Mouse (Mus musculus) embryonic facial prominence, embryonic 11.5 days (tissue): ENCODE data around the gene Fam13a. TPM values are rescaled to one million over a fixed set of nuclear protein-coding genes. Genes with fewer than 3 reads are reported as not detected.

Experiments
- ATAC-seq: fragments of 200-750 bp; cut with Nextera tagmentation; replicated peaks from 2 replicates; pipeline ENCODE4 v1.8.0; 2017; ENCODE audit warnings: low read depth; ENCODE audit not compliant: insufficient number of reproducible peaks, low FRiP score, low TSS enrichment
- DNase-seq: peaks from one replicate; pipeline ENCODE4 v3.0.0-alpha.2; 2015; ENCODE audit warnings: low spot score
- H3K27ac ChIP-seq: fragments of 300-500 bp; sonication (generic); replicated peaks from 2 replicates; pipeline ENCODE4 v1.5.1; 2014; ENCODE audit warnings: mild to moderate bottlenecking, low read depth, low read length, control low read depth
- H3K27me3 ChIP-seq: fragments of 300-500 bp; sonication (generic); 2 replicates; pipeline ENCODE4 v1.6.1; 2014; ENCODE audit warnings: mild to moderate bottlenecking, low read length, moderate library complexity, mixed read lengths; ENCODE audit not compliant: control insufficient read depth, insufficient read depth
- H3K36me3 ChIP-seq: fragments of 300-500 bp; sonication (generic); replicated peaks from 2 replicates; pipeline ENCODE4 v1.6.1; 2014; ENCODE audit warnings: low read depth, mild to moderate bottlenecking, low read length, moderate library complexity, mixed read lengths; ENCODE audit not compliant: control insufficient read depth, insufficient read depth
- H3K4me1 ChIP-seq: fragments of 300-500 bp; sonication (generic); 2 replicates; pipeline ENCODE4 v1.6.1; 2014; ENCODE audit warnings: low read length, mixed read lengths; ENCODE audit not compliant: control insufficient read depth, insufficient read depth
- H3K4me2 ChIP-seq: fragments of 300-500 bp; sonication (generic); 2 replicates; pipeline ENCODE4 v1.6.1; 2014; ENCODE audit warnings: low read depth, mild to moderate bottlenecking, control low read depth, low read length, moderate library complexity
- H3K4me3 ChIP-seq: fragments of 300-500 bp; sonication (generic); 2 replicates; pipeline ENCODE4 v1.5.1; 2014; ENCODE audit warnings: low read depth, low read length, control low read depth
- H3K9ac ChIP-seq: fragments of 300-500 bp; sonication (generic); replicated peaks from 2 replicates; pipeline ENCODE4 v1.6.1; 2014; ENCODE audit warnings: mild to moderate bottlenecking, control low read depth, low read length
- H3K9me3 ChIP-seq: fragments of 300-500 bp; sonication (generic); replicated peaks from 2 replicates; pipeline ENCODE4 v1.6.1; 2016; ENCODE audit warnings: mild to moderate bottlenecking, low read length, inconsistent platforms, mixed read lengths; ENCODE audit not compliant: control insufficient read depth
- WGBS: fragments of 180-500 bp; shearing (Covaris S2); extraction: QIAGEN DNeasy Blood & Tissue Kit; methylation state at CpG from one replicate; pipeline ENCODE4 v1.1.7; 2014; 5-methylcytosine and 5-hydroxymethylcytosine counted together
- polyA plus RNA-seq: library from polyadenylated mRNA; unstranded; fragments of >200 nt; fragmentation: Nextera tagmentation; extraction: Ambion mirVana; gene quantifications from 2 replicates; pipeline ENCODE4 v1.2.1, GENCODE M21; 2014

The Fam13a gene
- polyA plus RNA-seq, 1 experiment from 2014 or later, result 4.0 TPM

DNA sequence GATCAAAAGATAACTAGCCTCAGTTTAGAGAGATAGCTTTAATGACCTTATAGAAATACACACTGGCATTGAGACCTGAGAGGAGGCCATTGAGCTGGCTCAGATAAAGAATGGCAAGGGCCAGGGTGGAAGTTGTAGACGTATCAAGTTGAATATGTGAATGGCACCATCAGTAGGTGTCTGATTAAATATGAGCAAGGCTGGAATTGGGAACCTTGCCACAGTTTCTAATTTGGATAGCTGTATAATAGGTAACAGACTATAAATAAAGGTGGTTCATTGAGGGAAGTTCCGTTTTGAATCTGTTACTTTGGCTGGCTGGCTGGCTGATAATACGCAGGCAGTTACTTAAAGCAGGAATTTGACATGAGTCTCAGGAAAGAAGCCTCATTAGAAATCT lies 127.7 kb downstream of the Fam13a start:
- WGBS, result 92% methylated on average over 3 of the region's 3 CpGs
- no peak for ATAC-seq
- no peaks in the 10 kb centered on the region for H3K9me3 ChIP-seq

DNA sequence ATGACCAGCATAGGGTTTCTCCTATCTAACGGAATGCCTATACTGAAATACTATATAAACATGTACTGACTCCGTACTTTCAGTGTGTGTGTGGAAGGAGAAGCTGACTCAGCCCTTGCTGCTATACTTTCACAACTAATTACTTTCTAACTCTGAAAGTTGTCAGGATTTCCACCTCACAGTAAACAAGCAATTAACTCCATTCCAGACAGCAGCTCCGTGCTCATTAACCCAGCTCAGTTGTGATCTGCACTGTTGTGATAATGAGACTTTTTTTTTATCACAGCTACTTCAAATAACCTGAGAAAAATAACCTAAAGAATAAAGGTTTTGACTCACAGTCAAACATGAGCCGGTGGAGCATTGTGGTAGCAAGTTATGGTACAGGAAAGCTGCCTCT lies 129.4 kb downstream of the Fam13a start:
- Histone ChIP-seq H3K36me3 (no peaks in the 10 kb centered on the region), H3K27ac (no peak overlapping the region), H3K9me3 (no peaks in the 10 kb centered on the region), H3K4me1 (no peaks in the 10 kb centered on the region), H3K4me2 (no peak overlapping the region), H3K27me3 (no peaks in the 10 kb centered on the region), H3K9ac (no peak overlapping the region), H3K4me3 (no peak overlapping the region)
- ATAC-seq (no peak), DNase-seq (no peak)
- 84% methylated on average over 4 of the region's 4 CpGs for WGBS

More for the DNA sequence above, 127.7 kb downstream of the Fam13a start:
- Histone ChIP-seq H3K27ac (no peak overlapping the region), H3K36me3 (no peaks in the 10 kb centered on the region), H3K9ac (no peak overlapping the region), H3K4me3 (no peak overlapping the region), H3K4me1 (no peaks in the 10 kb centered on the region), H3K27me3 (no peaks in the 10 kb centered on the region), H3K4me2 (no peak overlapping the region)
- no peak for DNase-seq

DNA sequence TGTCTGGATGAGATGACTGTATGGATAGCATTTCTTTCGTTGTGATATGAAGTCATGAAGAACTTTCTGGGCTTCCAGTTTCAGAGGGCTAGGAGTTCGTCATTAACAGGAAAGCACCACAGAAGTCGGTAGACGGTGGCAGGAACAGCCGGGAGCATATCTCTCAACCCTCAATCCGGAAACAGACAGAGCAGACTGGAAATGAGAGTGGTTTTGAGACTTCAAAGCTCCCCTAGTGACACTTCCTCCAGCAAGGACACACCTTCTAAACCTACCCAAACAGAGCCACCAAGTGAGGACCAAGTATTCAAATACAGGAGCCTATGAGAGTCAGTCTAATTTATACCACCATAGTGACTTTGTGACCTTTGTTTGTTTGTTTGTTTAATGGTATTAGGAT lies 131.0 kb downstream of the Fam13a start:
- Histone ChIP-seq H3K9ac (no peak overlapping the region), H3K9me3 (no peaks in the 10 kb centered on the region), H3K4me2 (no peak overlapping the region), H3K4me1 (no peaks in the 10 kb centered on the region), H3K36me3 (no peaks in the 10 kb centered on the region), H3K27me3 (no peaks in the 10 kb centered on the region), H3K27ac (no peak overlapping the region), H3K4me3 (no peak overlapping the region)
- ATAC-seq (no peak), DNase-seq (no peak)
- WGBS, result 90% methylated on average over 6 of the region's 6 CpGs

DNA sequence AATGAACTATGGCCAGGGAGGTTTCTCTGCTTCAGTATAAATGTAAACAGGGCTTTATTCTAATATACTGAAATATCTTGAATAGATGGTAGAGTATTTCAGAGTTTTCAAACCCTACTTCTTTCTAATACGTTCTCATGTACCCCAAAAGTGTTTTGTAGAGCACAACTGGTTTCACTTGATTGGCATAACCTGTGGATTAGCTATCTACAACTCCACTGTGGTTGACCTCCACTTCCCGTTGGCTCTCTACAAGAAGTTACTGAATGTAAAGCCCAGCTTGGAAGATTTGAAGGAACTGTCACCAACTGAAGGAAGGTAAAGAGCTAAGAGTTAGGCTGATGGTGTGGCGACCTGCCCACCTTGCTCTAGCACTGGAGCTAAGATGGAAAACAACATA lies 134.4 kb downstream of the Fam13a start:
- H3K9me3 ChIP-seq, result no peaks in the 10 kb centered on the region
- no peaks in the 10 kb centered on the region for H3K4me1 ChIP-seq
- ATAC-seq (no peak), DNase-seq (no peak)
- WGBS, result 90% methylated on average over 3 of the region's 3 CpGs
- no peaks in the 10 kb centered on the region for H3K27me3 ChIP-seq
- H3K27ac ChIP-seq, result no peak overlapping the region
- no peak overlapping the region for H3K4me2 ChIP-seq
- no peaks in the 10 kb centered on the region for H3K36me3 ChIP-seq
- H3K9ac ChIP-seq, result no peak overlapping the region
- no peak overlapping the region for H3K4me3 ChIP-seq

DNA sequence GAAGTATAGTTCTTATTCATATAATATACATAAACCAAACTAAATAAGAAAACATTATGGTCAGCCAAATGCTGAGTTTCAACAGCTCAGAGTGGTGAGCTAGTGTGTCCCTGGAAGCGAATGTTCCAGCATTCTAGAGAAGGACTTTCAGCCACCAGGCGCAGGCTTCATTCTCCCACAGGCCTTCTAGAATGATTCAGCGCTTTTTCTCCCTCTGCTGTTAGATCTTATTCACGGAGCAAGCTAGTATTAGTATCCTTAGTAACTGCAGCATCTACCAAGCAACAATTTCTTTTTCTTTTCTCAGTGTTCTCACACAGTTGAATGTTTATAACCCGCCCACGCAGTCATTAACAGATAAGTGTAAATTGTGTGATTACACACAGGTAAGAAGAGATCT lies 142.1 kb downstream of the Fam13a start:
- 79% methylated on average over 6 of the region's 6 CpGs for WGBS

More for the DNA sequence above, 142.1 kb downstream of the Fam13a start:
- Histone ChIP-seq H3K4me2 (no peak overlapping the region), H3K4me3 (no peak overlapping the region), H3K27me3 (no peaks in the 10 kb centered on the region), H3K27ac (no peak overlapping the region), H3K4me1 (no peaks in the 10 kb centered on the region), H3K36me3 (no peaks in the 10 kb centered on the region), H3K9me3 (no peaks in the 10 kb centered on the region), H3K9ac (no peak overlapping the region)
- DNase-seq (no peak), ATAC-seq (no peak)

Other genes starting within 250 kb of the Fam13a start
- gene Herc3, start 193.1 kb downstream of the Fam13a start, polyA plus RNA-seq, result 5.9 and 9.6 TPM in 2 replicates
- gene Nap1l5, start 117.5 kb downstream of the Fam13a start, polyA plus RNA-seq, result 6.4 and 7.7 TPM in 2 replicates
- gene Tigd2, start 184.3 kb upstream of the Fam13a start, polyA plus RNA-seq, result 15.7 and 16.1 TPM in 2 replicates